Mouse (Mus musculus): ENCODE data around the gene Cd151. TPM values are rescaled to one million over a fixed set of nuclear protein-coding genes. Genes with fewer than 3 reads are reported as not detected.
A peak's percentile ranks its signal among the peaks of the same experiment; 100 is the strongest.

Cd151 gene
- polyA plus RNA-seq, 1 experiment from 2014 or later: 43.8 TPM

- Histone ChIP-seq H3K4me1 (ENCODE audit: control insufficient read depth, insufficient read depth, low read length) (peaks cover 29% of the 10 kb centered on the region), H3K9ac (replicated peaks; ENCODE audit: low read length) (no peak overlapping the region), H3K4me3 (replicated peaks; ENCODE audit: low read depth, low read length) (no peak overlapping the region), H3K36me3 (ENCODE audit: control insufficient read depth, insufficient read depth, low read length) (peaks cover 2% of the 10 kb centered on the region), H3K27me3 (ENCODE audit: control insufficient read depth, insufficient read depth, low read length) (peaks cover 10% of the 10 kb centered on the region), H3K27ac (replicated peaks; ENCODE audit: low read depth, low read length) (no peak overlapping the region), H3K4me2 (ENCODE audit: low read length) (no peak overlapping the region), H3K9me3 (ENCODE audit: control insufficient read depth, low read length) (no peaks in the 10 kb centered on the region)
- no peak for DNase-seq
- ATAC-seq (ENCODE audit: low FRiP score, low TSS enrichment): no peak
- WGBS: 74% methylated on average over 4 of the region's 4 CpGs
Observed at GRCm38 (mm10) chr7:141477578-141478269, 10.5 kb downstream of the Cd151 start.

DNA sequence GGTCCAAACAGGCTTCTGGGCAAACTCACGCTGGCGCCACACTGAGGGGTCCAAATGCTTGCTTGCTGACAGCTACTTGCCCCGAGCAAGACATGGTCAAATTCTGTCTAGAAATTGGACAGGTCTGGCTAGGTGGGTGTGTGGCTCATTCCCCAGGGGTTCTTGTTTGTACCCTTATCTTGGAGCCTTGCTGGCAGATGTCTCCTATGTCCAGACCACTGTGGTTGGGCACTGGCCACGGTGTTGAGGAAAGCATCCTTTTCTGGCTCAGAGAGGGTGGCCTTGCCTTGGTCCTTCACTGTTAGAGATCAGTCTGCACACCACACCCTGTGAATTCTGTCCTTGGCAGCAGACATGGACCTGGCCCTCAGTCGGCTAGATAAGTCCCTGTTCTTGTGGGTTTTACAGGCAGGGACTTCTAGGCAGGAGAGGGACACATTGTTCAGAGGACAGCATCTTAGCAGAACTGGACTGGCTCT is 11.1 kb downstream of the Cd151 start:
- no peak for ATAC-seq (ENCODE audit: low FRiP score, low TSS enrichment)
- WGBS: 78% methylated on average over 5 of the region's 5 CpGs
- no peaks in the 10 kb centered on the region for H3K9me3 ChIP-seq (ENCODE audit: control insufficient read depth, low read length)
- no peaks in the 10 kb centered on the region for H3K36me3 ChIP-seq (ENCODE audit: control insufficient read depth, insufficient read depth, low read length)
- H3K27ac ChIP-seq (replicated peaks; ENCODE audit: low read depth, low read length): no peak overlapping the region
- peaks cover 33% of the 10 kb centered on the region for H3K4me1 ChIP-seq (ENCODE audit: control insufficient read depth, insufficient read depth, low read length)
- H3K4me2 ChIP-seq (ENCODE audit: low read length): no peak overlapping the region
- no peak overlapping the region for H3K4me3 ChIP-seq (replicated peaks; ENCODE audit: low read depth, low read length)
- peaks cover 10% of the 10 kb centered on the region for H3K27me3 ChIP-seq (ENCODE audit: control insufficient read depth, insufficient read depth, low read length)
- DNase-seq: no peak
- no peak overlapping the region for H3K9ac ChIP-seq (replicated peaks; ENCODE audit: low read length)

- Histone ChIP-seq H3K9ac (replicated peaks; ENCODE audit: low read length) (no peak overlapping the region; the same call in 1 of the 2 replicates), H3K4me2 (ENCODE audit: low read length) (peak overlapping the region; percentile 86), H3K36me3 (ENCODE audit: control insufficient read depth, insufficient read depth, low read length) (no peaks in the 10 kb centered on the region), H3K4me1 (ENCODE audit: control insufficient read depth, insufficient read depth, low read length) (peaks cover 20% of the 10 kb centered on the region), H3K9me3 (ENCODE audit: control insufficient read depth, low read length) (no peaks in the 10 kb centered on the region), H3K27ac (replicated peaks; ENCODE audit: low read depth, low read length) (peak overlapping the region; percentile 63; the same call in 1 of the 2 replicates), H3K4me3 (replicated peaks; ENCODE audit: low read depth, low read length) (peak overlapping the region; percentile 63; the same call in 1 of the 2 replicates), H3K27me3 (ENCODE audit: control insufficient read depth, insufficient read depth, low read length) (peaks cover 6% of the 10 kb centered on the region)
- peak; percentile 86 for DNase-seq
- peak; percentile 43; the same call in 1 of the 2 replicates for ATAC-seq (ENCODE audit: low FRiP score, low TSS enrichment)
- WGBS: 9% methylated on average over 10 of the region's 10 CpGs
Observed at GRCm38 (mm10) chr7:141480842-141481497, 13.8 kb downstream of the Cd151 start.

GRCm38 (mm10) chr7:141481498-141482401 is 14.6 kb downstream of the Cd151 start:
- peak overlapping the region; percentile 63 for H3K27ac ChIP-seq (replicated peaks; ENCODE audit: low read depth, low read length)

DNA sequence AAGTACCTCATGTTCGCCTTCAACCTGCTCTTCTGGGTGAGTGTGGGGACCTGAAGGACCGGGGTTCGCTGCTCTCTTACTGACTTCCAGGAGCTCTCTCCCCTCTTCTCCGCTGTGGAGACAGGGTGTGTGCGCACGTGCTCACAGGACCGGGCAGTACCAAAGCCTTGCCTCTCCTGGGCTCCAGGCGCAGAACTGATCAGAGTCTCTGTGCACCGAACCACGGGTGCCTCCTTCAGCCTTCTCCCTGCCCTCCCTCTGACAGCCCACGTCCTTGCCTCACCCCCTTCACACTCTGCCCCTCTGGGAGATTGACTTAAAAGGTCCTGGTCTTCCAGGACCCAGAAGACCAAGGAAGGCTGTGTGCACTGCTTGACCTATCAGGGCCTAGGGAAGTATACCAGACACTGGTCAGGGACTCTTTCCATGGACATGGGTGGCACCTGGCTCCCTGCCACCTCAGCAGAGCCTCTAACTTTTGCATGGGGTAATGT is 15.4 kb downstream of the Cd151 start:
- Histone ChIP-seq H3K9me3 (ENCODE audit: control insufficient read depth, low read length) (no peaks in the 10 kb centered on the region), H3K4me1 (ENCODE audit: control insufficient read depth, insufficient read depth, low read length) (peaks cover 20% of the 10 kb centered on the region), H3K36me3 (ENCODE audit: control insufficient read depth, insufficient read depth, low read length) (no peaks in the 10 kb centered on the region), H3K4me2 (ENCODE audit: low read length) (peak overlapping the region; percentile 86), H3K27me3 (ENCODE audit: control insufficient read depth, insufficient read depth, low read length) (no peaks in the 10 kb centered on the region; the same call in 1 of the 2 replicates), H3K27ac (replicated peaks; ENCODE audit: low read depth, low read length) (peak overlapping the region; percentile 63), H3K9ac (replicated peaks; ENCODE audit: low read length) (peak overlapping the region; percentile 69), H3K4me3 (replicated peaks; ENCODE audit: low read depth, low read length) (peak overlapping the region; percentile 63)
- DNase-seq: no peak
- WGBS: 3% methylated on average over 11 of the region's 11 CpGs
- ATAC-seq (ENCODE audit: low FRiP score, low TSS enrichment): no peak; the same call in 1 of the 2 replicates

More at GRCm38 (mm10) chr7:141481498-141482401, 14.6 kb downstream of the Cd151 start:
- H3K9me3 ChIP-seq (ENCODE audit: control insufficient read depth, low read length): no peaks in the 10 kb centered on the region
- no peaks in the 10 kb centered on the region for H3K36me3 ChIP-seq (ENCODE audit: control insufficient read depth, insufficient read depth, low read length)
- H3K4me3 ChIP-seq (replicated peaks; ENCODE audit: low read depth, low read length): peak overlapping the region; percentile 63
- H3K9ac ChIP-seq (replicated peaks; ENCODE audit: low read length): peak overlapping the region; percentile 69
- ATAC-seq (ENCODE audit: low FRiP score, low TSS enrichment) (peak; percentile 57), DNase-seq (peak; percentile 80)
- no peaks in the 10 kb centered on the region; the same call in 1 of the 2 replicates for H3K27me3 ChIP-seq (ENCODE audit: control insufficient read depth, insufficient read depth, low read length)
- H3K4me2 ChIP-seq (ENCODE audit: low read length): peak overlapping the region; percentile 86
- H3K4me1 ChIP-seq (ENCODE audit: control insufficient read depth, insufficient read depth, low read length): peaks cover 20% of the 10 kb centered on the region
- under 1% methylated on average over 78 of the region's 81 CpGs for whole genome bisulfite sequencing

- Histone ChIP-seq H3K9ac (replicated peaks; ENCODE audit: low read length) (no peak overlapping the region), H3K4me2 (ENCODE audit: low read length) (peak overlapping the region; percentile 86), H3K4me3 (replicated peaks; ENCODE audit: low read depth, low read length) (no peak overlapping the region), H3K9me3 (ENCODE audit: control insufficient read depth, low read length) (no peaks in the 10 kb centered on the region), H3K4me1 (ENCODE audit: control insufficient read depth, insufficient read depth, low read length) (peaks cover 20% of the 10 kb centered on the region), H3K36me3 (ENCODE audit: control insufficient read depth, insufficient read depth, low read length) (no peaks in the 10 kb centered on the region), H3K27ac (replicated peaks; ENCODE audit: low read depth, low read length) (no peak overlapping the region), H3K27me3 (ENCODE audit: control insufficient read depth, insufficient read depth, low read length) (no peaks in the 10 kb centered on the region)
- 82% methylated on average over 6 of the region's 6 CpGs for WGBS
- ATAC-seq (ENCODE audit: low FRiP score, low TSS enrichment) (no peak), DNase-seq (no peak)
Observed at GRCm38 (mm10) chr7:141483114-141483653, 16.0 kb downstream of the Cd151 start.

DNA sequence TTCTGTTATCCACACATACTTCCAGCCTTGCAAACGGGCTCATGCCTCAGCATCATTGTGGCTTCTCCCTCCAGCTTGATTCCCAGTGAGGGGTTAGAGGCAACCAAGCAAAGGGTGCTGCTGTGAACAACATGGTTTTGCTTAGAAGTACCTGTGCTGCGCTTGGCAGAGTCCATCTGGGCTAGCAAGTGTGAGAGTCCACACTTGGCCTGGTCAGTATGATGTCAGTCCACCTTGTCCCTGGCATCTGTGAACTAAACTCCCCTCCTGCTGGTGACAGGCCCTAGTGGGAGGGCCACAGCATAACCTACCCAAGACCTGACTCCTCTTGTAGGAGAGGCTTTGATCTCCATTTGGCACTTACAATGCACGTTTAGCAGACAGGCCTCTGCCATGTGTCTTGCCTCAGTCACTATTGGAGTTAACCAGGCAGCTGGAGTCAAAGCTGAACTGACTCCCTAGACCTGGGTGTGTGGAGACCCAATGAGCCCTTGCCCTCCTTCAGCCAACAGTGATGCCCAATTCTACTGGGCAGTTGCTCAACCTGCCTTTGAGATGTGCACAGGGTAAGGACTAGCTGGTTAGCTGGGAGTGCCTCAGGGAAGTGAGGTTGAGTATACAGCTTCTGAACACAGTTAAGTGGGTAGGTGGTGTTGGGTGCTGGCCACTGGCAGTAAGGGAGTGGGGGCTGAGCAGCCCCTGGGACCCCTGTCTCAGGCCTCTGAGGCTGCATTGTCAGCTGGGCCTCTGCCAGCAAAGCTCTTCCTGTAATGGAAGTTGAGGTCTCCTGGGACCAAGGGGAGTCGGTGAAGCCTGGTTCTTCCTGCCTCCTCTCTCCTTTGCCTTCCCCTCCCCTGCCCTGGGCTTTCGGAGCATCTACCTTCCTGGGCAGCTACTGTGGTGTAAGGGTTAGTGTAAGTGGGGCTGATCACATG is 17.3 kb downstream of the Cd151 start:
- H3K9me3 ChIP-seq (ENCODE audit: control insufficient read depth, low read length): no peaks in the 10 kb centered on the region
- ATAC-seq (ENCODE audit: low FRiP score, low TSS enrichment) (no peak), DNase-seq (no peak)
- H3K4me3 ChIP-seq (replicated peaks; ENCODE audit: low read depth, low read length): no peak overlapping the region
- WGBS: 67% methylated on average over 5 of the region's 5 CpGs
- peaks cover 20% of the 10 kb centered on the region for H3K4me1 ChIP-seq (ENCODE audit: control insufficient read depth, insufficient read depth, low read length)
- H3K36me3 ChIP-seq (ENCODE audit: control insufficient read depth, insufficient read depth, low read length): no peaks in the 10 kb centered on the region
- no peak overlapping the region for H3K4me2 ChIP-seq (ENCODE audit: low read length)
- no peaks in the 10 kb centered on the region for H3K27me3 ChIP-seq (ENCODE audit: control insufficient read depth, insufficient read depth, low read length)
- H3K27ac ChIP-seq (replicated peaks; ENCODE audit: low read depth, low read length): no peak overlapping the region
- no peak overlapping the region for H3K9ac ChIP-seq (replicated peaks; ENCODE audit: low read length)
